ENCODE assay signal across 8 mouse cellular contexts in the genomic region with DNA sequence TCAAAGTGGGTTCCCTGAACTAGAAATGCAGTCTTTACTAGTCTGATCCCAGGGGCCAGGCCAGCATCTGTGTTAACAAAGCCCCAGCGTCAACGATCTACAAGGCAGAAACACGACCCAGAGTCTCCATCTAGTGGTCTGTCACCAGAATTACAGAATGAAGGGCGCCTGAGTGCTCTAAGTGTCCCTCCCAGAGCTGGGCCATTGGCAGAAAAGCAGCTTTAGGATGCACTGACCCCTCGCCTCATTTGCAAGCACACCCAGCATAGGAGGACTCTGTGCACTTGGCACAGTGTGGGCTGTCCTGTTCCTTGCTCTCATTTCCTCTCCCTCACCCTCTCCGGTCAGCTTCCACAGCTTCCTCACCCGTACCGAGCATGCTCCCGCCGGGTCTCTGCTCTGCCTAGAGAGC. TPM values are rescaled to one million over a fixed set of nuclear protein-coding genes. Genes with fewer than 3 reads are reported as not detected.
A peak's percentile ranks its signal among the peaks of the same experiment; 100 is the strongest.
DNase-seq lines count a peak whose midpoint lies in the region; ATAC-seq lines count a peak whose summit lies in the region.

No protein-coding gene starts in this region.

- intact Hi-C loops in gastrocnemius, postnatal 14 days (cut with DNase I; ENCODE audit: low total_unique reads), result loop anchor here (2.0 to 5.0 kb wide), 2 partner anchors 83 to 170 kb away; no protein-coding TSS in a partner anchor

- 44% methylated on average over 10 of the region's 10 CpGs for WGBS in intestine, embryonic 14.5 days

- no peak overlapping the region for H3K4me2 ChIP-seq in intestine, embryonic 14.5 days (ENCODE audit: low read length)

- H3K27ac ChIP-seq in intestine, embryonic 14.5 days (ENCODE audit: low read depth), result no peak overlapping the region

- H3K27me3 ChIP-seq in intestine, embryonic 14.5 days (replicated peaks; ENCODE audit: control insufficient read depth, insufficient read depth, low read length), result no peaks in the 10 kb centered on the region

- H3K36me3 ChIP-seq in intestine, embryonic 14.5 days (ENCODE audit: control insufficient read depth, insufficient read depth, low read length), result no peaks in the 10 kb centered on the region

- H3K4me1 ChIP-seq in intestine, embryonic 14.5 days (replicated peaks; ENCODE audit: control insufficient read depth, insufficient read depth, low read length), result no peaks in the 10 kb centered on the region

- H3K9ac ChIP-seq in intestine, embryonic 14.5 days (ENCODE audit: low read length), result no peak overlapping the region

- peak; percentile 76 for ATAC-seq in intestine, embryonic 14.5 days (replicated peaks; ENCODE audit: low FRiP score, low TSS enrichment, low read depth)
- peak; percentile 76 for ATAC-seq in megakaryocyte-erythroid progenitor cell, adult 5-6 weeks (replicated peaks; ENCODE audit: low FRiP score, low TSS enrichment, poor library complexity, severe bottlenecking)

- no peak overlapping the region for H3K4me3 ChIP-seq in intestine, embryonic 14.5 days (ENCODE audit: low read depth, low read length)

- H3K9me3 ChIP-seq in intestine, embryonic 14.5 days (ENCODE audit: control insufficient read depth, low read length), result no peaks in the 10 kb centered on the region

- DNase-seq in urinary bladder, adult 18-20 months (ENCODE audit: low spot score in 2 of 2), result peak; percentile 23 to 25
- no peak for DNase-seq in urinary bladder, adult 2 months (ENCODE audit: low spot score)
- DNase-seq in embryo, embryonic 10 days (ENCODE audit: low spot score), result peak; percentile 92
- DNase-seq in gastrocnemius, postnatal 14 days, result peak; percentile 52
- DNase-seq in intestine, embryonic 14.5 days (ENCODE audit: low spot score), result peak; percentile 77
- DNase-seq in left cerebral cortex, adult 8-10 months (ENCODE audit: low spot score in 2 of 2), result peak; percentile 30 to 35
- peak; percentile 20 for DNase-seq in right cerebral cortex, postnatal 14 days

RNA-seq across cellular contexts. Expression of gene Csnk2a1, which starts 29.3 kb away (rescaled TPM):
- 53.8 and 58.6 TPM in 2 replicates for polyA plus RNA-seq in urinary bladder, adult 2 months (2012; rRNA removed)
- 10 to 100 TPM; 64.5 to 73.4 TPM for total RNA-seq in gastrocnemius, postnatal 14 days (2021)
- polyA plus RNA-seq in intestine, embryonic 14.5 days (2014; fragmentation: Nextera tagmentation; extraction: Ambion mirVana), result 87.5 and 112 TPM in 2 replicates
- 100 to 1,000 TPM in 3 of 4 experiments, 10 to 100 TPM in 1; 95.7 to 112 (median 101) TPM for total RNA-seq in left cerebral cortex, adult 8-10 months (2022)
- total RNA-seq in megakaryocyte-erythroid progenitor cell, adult 5-6 weeks (2014; fragmentation: Nextera tagmentation), result 109 and 165 TPM in 2 replicates
- 158 and 161 TPM in 2 replicates for total RNA-seq in megakaryocyte-erythroid progenitor cell, adult 5-6 weeks (2017)

RNA-seq across cellular contexts. Expression of gene Tcf15, which starts 53.9 kb away (rescaled TPM):
- 2.3 and 2.8 TPM in 2 replicates for polyA plus RNA-seq in urinary bladder, adult 2 months (2012; rRNA removed)
- total RNA-seq in gastrocnemius, postnatal 14 days (2021), result 10 to 100 TPM; 18.4 to 20.4 TPM
- 14.4 and 15.9 TPM in 2 replicates for polyA plus RNA-seq in intestine, embryonic 14.5 days (2014; fragmentation: Nextera tagmentation; extraction: Ambion mirVana)
- total RNA-seq in left cerebral cortex, adult 8-10 months (2022), result 1 to 10 TPM in 2 of 4 experiments, under 1 TPM in 2; 0.91 to 1.5 (median 1.0) TPM
- 1.0 TPM in 1 of 2 replicates, not detected in the other for total RNA-seq in megakaryocyte-erythroid progenitor cell, adult 5-6 weeks (2014; fragmentation: Nextera tagmentation)
- 2.1 and 4.3 TPM in 2 replicates for total RNA-seq in megakaryocyte-erythroid progenitor cell, adult 5-6 weeks (2017)
